Mouse (Mus musculus): Measurements from ENCODE around the gene Epha3.

The Epha3 gene

GRCm38 (mm10) chr16:63863913-63864330 lies at the start of gene Epha3:
TSS of gene Epha3 (minus strand) at chr16:63864175.
- under 1% methylated on average over 28 of the region's 28 CpGs for WGBS

GRCm38 (mm10) chr16:63903425-63903824 lies 39.5 kb upstream of the Epha3 start:
- WGBS = 30% methylated on average over 13 of the region's 13 CpGs

DNA sequence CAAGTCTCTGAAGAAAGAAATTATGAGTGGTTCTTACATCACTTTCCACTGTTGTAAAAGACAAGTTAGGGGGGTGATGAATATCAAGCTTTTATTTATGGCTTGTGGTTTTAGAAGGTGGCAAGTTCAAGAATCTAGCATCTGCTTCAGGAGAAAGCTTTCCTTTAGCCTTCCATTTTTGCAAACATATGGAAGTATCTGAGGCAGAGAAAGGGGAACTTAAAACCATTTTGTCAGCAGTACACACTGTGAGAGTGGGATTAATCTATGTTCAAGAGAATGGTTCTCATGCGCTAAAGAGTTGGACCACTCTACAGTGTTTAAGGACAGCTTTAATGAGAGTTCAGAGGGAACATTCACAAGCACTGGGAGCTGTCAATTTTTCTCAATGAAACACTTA lies 17.2 kb upstream of the Epha3 start:
- WGBS = 98% methylated on average over 1 of the region's 1 CpGs

DNA sequence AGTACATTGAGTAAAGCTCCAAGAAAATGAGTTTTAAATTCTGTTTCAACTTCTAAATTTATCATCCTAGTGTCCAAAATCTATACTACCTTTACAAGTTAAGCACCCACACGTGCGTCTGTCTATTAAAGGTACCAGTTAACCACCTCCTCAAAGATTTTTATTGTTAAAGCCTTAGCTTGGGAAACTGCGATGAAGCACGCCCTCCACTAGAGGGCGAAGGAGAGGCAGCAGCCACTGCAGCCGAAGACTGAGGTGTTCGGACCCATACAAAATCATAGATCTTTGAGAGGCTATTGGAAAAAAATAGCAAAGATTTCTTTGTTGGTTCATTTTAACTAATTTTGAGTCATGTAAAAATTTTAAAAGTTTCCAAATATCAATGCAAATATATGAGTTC lies 8.3 kb upstream of the Epha3 start:
- WGBS = 9% methylated on average over 7 of the region's 7 CpGs

DNA sequence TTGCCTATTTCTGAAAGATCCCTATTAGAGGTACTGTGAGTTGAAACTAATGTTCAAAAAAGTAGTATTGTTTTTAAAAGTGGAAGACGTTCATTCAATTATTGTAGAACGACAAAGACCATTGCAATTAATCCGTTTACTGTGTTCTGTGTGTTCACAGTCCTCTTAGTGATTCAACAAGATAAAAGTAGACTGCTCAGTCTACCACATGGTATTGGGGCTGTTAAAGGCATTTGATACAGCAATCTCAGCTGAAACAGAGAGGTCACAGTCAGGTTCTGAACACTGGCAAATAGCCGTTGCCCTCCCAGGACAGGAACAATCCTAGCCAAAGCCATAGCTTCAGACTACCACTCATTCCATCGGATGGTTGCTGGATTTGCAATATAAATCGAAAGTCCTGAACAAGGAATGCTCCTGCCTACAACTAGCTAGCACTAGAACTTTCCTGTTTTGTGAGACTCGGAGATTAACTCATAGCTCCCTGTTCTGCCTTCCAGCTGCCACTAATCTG lies 545 bp upstream of the Epha3 start:
- WGBS = 28% methylated on average over 7 of the region's 7 CpGs

DNA sequence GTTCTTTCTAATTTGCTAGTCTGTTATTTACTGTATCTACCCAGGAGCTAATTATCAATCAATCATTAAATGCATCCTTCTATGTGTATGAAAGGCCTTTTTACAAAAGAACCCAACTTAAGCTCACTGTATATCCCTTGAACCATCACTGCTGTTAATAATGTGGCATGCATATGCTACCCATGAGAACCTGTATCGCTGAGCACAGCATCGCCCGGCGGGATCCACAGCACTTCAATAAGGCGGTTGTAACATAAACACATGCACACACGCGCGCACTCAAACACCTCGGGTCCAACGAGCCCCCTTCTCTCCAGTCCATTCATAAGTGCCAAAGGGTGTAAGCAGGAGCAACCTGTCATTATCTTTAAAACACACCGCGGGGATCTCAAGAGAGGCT lies 794 bp downstream of the Epha3 start:
- WGBS = 3% methylated on average over 12 of the region's 12 CpGs

- 1% methylated on average over 11 of the region's 11 CpGs for WGBS
Measured at GRCm38 (mm10) chr16:63857561-63857960, 6.4 kb downstream of the Epha3 start.

GRCm38 (mm10) chr16:63856658-63857552 lies 7.1 kb downstream of the Epha3 start:
- 2% methylated on average over 33 of the region's 33 CpGs for WGBS

- 82% methylated on average over 3 of the region's 3 CpGs for WGBS
Measured at GRCm38 (mm10) chr16:63850297-63850696, 13.7 kb downstream of the Epha3 start.

- WGBS = 89% methylated on average over 2 of the region's 2 CpGs
Measured at GRCm38 (mm10) chr16:63842911-63843310, 21.1 kb downstream of the Epha3 start.

DNA sequence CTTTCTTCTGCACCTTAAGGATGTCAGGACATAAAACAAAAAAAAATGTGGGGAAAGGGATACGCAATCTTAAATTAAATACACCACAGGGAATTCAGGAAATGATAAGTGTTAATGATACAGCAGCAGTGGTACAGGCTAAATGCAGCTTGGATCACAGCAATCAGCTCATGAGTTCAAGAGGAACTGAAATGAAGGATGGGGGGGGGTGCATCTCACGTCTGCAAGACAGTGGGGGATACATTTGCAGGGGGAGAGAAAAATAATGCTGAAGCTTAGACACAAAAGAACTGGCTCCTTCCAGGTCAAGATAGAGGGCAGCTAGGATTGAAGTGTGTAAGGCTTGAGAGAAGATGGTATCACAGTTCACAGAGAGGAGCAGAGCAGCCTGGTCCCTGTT lies 42.8 kb downstream of the Epha3 start:
- WGBS = 83% methylated on average over 2 of the region's 2 CpGs

DNA sequence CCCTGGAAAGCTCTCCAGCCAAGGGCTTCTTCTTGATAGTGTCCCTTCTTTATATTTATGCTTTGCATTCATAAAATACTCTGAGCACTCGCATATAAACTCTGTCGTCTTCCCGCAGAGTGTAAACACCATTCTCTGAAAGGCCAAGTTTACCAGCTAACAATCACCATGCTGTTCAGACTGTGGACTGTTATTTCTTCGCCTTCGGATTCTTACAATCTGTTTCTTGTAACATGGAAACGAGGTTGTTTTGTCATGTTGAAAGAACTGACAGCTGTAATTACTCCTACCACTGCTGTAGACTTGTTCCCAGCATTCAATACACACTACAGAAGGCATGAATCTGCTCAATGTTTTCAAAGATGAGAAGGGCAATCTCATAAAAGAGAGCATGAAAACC lies 46.4 kb downstream of the Epha3 start:
- WGBS = 15% methylated on average over 6 of the region's 6 CpGs

GRCm38 (mm10) chr16:63816672-63817071 lies 47.3 kb downstream of the Epha3 start:
- 30% methylated on average over 1 of the region's 1 CpGs for WGBS

DNA sequence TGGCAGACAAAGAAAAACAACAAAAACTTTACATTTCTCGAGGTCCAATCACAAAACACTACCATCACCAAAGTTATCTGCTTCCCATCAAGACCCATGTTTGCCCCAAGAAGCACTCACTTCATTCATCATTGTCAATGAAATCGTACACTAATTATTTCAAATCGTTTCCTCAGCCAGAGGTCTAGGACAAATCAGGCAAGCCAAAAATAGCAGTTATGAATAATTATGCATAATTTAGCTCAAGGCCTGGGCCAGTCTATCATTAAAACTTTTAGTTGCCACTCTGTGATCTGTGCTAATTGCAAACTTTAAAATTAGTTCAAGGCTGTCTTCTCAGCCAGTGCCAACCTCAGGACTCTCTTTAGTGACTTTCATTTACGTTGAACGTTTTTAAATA lies 54.1 kb downstream of the Epha3 start:
- WGBS = 73% methylated on average over 5 of the region's 5 CpGs

GRCm38 (mm10) chr16:63806437-63807129 lies 57.4 kb downstream of the Epha3 start:
- 67% methylated on average over 5 of the region's 5 CpGs for WGBS

- WGBS = 74% methylated on average over 3 of the region's 3 CpGs
Measured at GRCm38 (mm10) chr16:63806025-63806424, 58.0 kb downstream of the Epha3 start.

DNA sequence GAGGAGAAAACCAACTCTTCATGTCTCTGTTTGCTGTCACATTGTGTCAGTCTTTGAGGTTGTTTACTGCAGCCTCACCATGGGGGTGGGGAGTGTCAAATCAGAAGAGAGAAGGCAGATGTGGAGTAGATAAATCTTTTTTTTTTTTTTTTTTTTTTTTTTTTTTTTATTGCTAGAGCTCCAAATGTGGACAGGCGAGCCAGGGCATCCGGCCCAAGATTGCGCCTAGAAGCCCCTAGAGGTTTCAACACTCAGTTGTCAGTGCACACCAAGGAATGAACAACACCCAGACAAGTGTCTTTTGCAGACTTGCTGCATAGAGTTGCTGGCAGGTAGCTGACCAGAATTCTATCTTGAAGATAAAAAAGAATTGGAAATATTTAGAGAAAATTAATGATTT lies 62.5 kb downstream of the Epha3 start:
- 88% methylated on average over 3 of the region's 3 CpGs for WGBS

GRCm38 (mm10) chr16:63798341-63798740 lies 65.6 kb downstream of the Epha3 start:
- WGBS = 63% methylated on average over 2 of the region's 2 CpGs

DNA sequence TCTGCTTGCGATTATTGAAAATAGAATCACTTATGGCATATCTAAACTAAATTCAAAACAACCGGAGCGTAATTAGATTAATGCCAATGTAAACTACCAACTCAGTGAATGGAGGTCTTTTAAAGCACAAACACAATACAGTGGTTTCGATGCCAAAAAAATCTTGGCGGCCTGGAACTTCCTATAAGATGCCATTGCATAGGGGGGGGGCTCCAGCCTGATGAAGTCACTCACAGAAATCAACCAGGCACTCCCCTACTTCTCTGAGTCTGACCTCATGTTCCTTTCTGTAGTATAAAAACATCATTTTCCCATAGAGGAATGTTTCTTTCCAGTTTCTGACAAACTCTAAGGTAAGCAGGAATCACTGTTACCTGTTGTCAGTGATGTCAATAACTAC lies 69.7 kb downstream of the Epha3 start:
- 38% methylated on average over 5 of the region's 5 CpGs for WGBS

- WGBS = 25% methylated on average over 1 of the region's 1 CpGs
Measured at GRCm38 (mm10) chr16:63793805-63794204, 70.2 kb downstream of the Epha3 start.

DNA sequence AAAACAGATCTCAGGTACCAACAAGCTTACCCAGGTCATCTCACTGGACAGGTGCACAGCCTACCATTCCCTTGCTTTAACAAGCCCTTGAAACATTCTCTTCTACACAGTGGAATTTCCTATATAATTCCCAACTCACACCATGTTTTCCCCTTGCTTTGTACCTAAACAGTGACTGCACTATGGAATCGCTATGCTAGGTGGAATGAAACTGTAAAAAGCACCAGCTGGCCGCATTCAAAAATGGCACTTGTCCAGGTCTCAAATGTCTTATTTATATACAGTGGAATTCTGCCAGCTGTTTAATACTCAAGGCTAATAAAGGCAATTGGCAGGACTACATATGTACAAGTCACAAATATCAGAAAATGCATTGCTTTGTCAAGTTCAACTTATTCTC lies 71.9 kb downstream of the Epha3 start:
- WGBS = 54% methylated on average over 2 of the region's 2 CpGs

DNA sequence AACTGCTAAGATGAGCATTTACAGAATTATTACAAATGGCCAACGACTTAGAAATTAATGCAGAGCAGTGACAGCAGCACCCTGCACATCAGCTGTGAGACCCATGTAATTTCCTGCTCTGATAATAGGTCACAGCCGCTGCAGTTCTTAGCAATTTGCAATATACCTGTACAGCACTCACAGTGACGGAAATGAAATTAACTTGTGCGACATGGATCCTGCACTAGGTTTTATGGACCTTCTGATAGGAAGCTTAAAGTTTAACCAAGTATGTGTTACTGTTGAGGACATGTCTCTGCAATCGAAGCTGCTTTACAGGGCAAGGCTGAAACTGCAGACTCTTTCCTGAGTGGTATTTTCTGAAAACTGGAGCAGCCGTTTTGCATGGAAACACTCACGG lies 80.4 kb downstream of the Epha3 start:
- 85% methylated on average over 7 of the region's 7 CpGs for WGBS

DNA sequence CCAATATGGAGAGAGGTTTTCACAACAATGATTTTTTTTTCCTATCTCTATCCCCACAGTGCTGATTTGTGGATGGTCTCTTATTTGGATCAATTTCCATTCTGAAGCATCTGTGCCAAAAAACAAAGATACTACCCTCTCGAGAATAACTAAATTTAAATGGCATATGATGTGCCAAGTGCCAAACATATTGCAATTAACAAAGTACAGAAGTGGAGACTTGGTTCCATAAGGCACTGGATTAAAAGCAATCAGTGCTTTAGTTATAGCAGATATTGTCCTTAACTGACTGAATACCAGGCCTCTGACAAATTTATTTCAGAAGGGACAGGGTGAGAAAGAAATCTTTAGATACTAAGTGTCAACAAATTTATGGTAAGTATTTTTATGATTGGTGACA lies 81.9 kb downstream of the Epha3 start:
- 48% methylated on average over 1 of the region's 1 CpGs for WGBS

Measured in cerebral cortex, adult 2 months (tissue).